Mouse (Mus musculus): Measurements from ENCODE around the gene Sbno1. TPM values are rescaled to one million over a fixed set of nuclear protein-coding genes. Genes with fewer than 3 reads are reported as not detected.

Gene Sbno1
- polyA plus RNA-seq, 1 experiment from 2014 or later: 36.2 TPM

DNA sequence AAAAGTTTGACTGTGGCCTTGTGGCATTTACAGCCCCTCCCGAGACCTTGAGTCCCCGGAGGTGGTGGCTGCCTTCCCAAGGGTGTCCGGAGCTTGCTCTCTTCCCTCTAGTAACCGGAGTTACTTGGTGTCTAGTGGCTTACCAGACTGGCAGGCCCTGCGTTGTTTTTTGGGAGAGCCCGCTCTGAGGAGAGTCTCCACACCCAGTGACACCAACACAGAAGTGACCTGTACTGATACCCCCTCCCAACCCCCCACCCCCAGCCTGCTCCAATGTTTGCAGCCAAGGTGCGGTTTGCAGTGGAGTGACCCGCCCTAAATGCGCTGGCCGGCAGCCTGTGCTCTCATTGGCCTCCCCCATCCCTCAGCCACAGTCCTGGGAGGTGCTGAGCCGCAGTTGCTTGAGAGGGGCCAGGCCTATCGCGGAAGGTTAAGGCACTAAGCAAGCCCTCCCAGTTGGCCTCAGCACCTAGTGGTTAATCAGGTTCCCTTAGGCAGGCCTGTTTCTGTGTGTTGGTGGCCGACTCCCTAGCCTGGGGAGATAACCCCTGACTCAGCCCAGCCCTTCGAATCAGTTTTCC, 20.6 kb upstream of the Sbno1 start:
- peaks cover 34% of the 10 kb centered on the region for H3K36me3 ChIP-seq (ENCODE audit: control insufficient read depth, insufficient read depth)
- H3K9ac ChIP-seq (ENCODE audit: low read depth, low read length): peak overlapping the region; percentile 88
- peak; percentile 68 for ATAC-seq (ENCODE audit: low read depth)
- peak overlapping the region; percentile 97 for H3K4me2 ChIP-seq (ENCODE audit: low read depth, low read length)
- peak overlapping the region; percentile 87 for H3K27ac ChIP-seq (ENCODE audit: low read length)
- H3K4me1 ChIP-seq (ENCODE audit: control insufficient read depth, low read depth, low read length): peaks cover 84% of the 10 kb centered on the region
- H3K9me3 ChIP-seq (replicated peaks; ENCODE audit: control insufficient read depth, low read length): no peaks in the 10 kb centered on the region
- peak overlapping the region; percentile 86 for H3K4me3 ChIP-seq (ENCODE audit: low read depth, low read length)
- no peaks in the 10 kb centered on the region for H3K27me3 ChIP-seq (ENCODE audit: control insufficient read depth, insufficient read depth, low read depth, low read length)
- WGBS (ENCODE audit: insufficient replicate concordance): under 1% methylated on average over 15 of the region's 15 CpGs

DNA sequence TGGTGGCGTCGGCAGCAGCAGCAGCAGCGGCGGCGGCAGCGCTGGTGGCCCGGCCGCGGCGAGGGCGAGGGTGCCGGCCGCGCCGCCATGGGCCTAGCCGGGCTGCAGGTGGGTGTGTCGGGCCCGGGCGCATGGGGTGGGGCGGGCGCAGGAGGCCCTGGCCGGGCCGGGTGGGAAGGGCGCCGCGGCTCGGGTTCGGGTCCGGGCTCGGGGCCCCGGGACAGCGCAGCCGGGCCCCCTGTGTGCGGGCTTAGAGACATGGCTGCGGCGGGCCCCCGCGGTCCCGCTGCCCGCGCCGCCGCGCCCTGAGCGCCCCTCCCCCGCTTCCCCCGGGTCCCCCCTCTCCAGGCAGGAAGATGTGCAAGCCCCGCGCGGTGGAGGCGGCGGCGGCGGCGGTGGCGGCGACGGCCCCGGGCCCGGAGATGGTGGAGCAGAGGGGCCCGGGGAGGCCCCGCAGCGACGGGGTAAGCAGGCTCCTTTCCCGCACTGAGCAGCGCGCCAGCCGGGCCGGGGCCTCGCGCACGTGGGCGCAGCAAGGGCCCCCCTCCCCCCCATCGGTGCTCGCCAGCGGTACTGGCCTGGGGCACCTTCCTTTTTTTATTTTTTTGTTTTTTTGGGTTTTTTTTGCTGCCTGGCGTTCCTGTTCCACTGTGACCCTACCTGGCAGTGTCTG, 20.0 kb upstream of the Sbno1 start:
- peak; percentile 70 for ATAC-seq (ENCODE audit: low read depth)
- WGBS (ENCODE audit: insufficient replicate concordance): under 1% methylated on average over 57 of the region's 77 CpGs
- Histone ChIP-seq H3K27me3 (ENCODE audit: control insufficient read depth, insufficient read depth, low read depth, low read length) (no peaks in the 10 kb centered on the region), H3K27ac (ENCODE audit: low read length) (peak overlapping the region; percentile 87), H3K9ac (ENCODE audit: low read depth, low read length) (peak overlapping the region; percentile 88), H3K9me3 (replicated peaks; ENCODE audit: control insufficient read depth, low read length) (no peaks in the 10 kb centered on the region), H3K36me3 (ENCODE audit: control insufficient read depth, insufficient read depth) (peaks cover 28% of the 10 kb centered on the region), H3K4me3 (ENCODE audit: low read depth, low read length) (peak overlapping the region; percentile 86), H3K4me1 (ENCODE audit: control insufficient read depth, low read depth, low read length) (peaks cover 79% of the 10 kb centered on the region), H3K4me2 (ENCODE audit: low read depth, low read length) (peak overlapping the region; percentile 97)

DNA sequence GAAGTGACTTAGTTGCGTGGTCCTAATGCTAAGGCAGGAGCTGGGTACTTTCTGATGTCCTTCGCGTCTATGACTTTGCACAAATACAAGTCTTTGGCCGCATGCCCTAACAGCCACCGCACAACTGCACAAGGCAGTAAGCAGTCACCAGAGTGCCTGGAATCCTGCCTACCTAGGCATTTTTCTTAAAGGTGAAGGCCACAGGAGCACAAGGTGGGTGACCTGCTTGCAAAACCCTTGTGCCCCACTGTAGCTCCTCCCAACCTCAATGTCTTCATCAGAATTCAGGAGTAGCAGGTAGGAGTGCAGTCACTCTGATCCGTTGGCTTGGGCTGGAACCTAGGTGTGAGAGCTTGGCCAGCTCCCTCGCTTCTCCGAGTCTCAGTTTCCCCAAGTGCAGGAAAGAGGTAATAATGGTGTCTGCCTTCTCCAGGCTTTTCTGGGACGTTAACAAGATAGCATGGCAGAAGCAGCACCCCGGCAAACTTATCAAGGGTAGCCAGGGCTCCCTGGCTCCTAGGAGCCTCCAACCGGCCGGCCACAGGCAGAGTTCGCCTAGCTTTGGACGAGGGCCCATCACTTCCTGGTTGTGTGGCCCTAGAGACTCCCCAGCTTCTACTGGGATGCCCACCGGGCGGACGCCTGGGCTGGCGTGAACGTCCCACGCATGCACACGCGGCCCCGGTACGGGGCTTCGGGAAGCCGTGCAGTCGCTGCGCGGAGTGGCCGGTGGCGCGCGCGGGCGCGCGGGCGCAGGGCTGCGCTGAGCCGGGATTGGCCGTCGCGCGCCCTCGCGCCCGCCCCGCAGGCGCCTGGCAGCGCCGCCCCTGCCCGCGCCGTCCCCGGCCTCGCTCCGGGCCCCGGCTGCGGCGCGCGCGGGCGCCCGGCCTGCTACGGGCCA, 19.1 kb upstream of the Sbno1 start:
- ATAC-seq (ENCODE audit: low read depth): peak; percentile 82
- peak overlapping the region; percentile 97 for H3K4me2 ChIP-seq (ENCODE audit: low read depth, low read length)
- H3K27ac ChIP-seq (ENCODE audit: low read length): peak overlapping the region; percentile 87
- peaks cover 20% of the 10 kb centered on the region for H3K36me3 ChIP-seq (ENCODE audit: control insufficient read depth, insufficient read depth)
- H3K4me3 ChIP-seq (ENCODE audit: low read depth, low read length): peak overlapping the region; percentile 86
- peak overlapping the region; percentile 88 for H3K9ac ChIP-seq (ENCODE audit: low read depth, low read length)
- H3K4me1 ChIP-seq (ENCODE audit: control insufficient read depth, low read depth, low read length): peaks cover 71% of the 10 kb centered on the region
- 2% methylated on average over 50 of the region's 66 CpGs for WGBS (ENCODE audit: insufficient replicate concordance)
- H3K27me3 ChIP-seq (ENCODE audit: control insufficient read depth, insufficient read depth, low read depth, low read length): no peaks in the 10 kb centered on the region
- no peaks in the 10 kb centered on the region for H3K9me3 ChIP-seq (replicated peaks; ENCODE audit: control insufficient read depth, low read length)

DNA sequence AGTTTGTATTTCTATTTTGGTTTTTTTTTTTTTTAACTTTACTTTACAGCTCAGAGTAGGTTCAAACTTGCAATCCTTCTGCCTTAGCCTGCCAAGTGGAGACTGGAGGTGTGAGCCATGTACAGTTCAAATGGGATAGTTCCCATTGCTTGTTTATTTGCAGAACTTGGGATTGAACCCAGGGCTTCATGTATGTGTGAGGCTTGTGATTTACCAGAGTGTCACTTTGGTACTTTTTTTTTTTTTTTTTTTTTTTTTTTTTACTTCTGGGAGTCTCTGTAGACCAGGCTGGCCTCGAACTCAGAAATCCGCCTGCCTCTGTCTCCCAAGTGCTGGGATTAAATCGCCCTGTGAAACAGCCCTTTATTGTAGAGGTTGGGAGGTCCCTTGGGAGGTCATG, 18.4 kb upstream of the Sbno1 start:
- H3K27me3 ChIP-seq (ENCODE audit: control insufficient read depth, insufficient read depth, low read depth, low read length): no peaks in the 10 kb centered on the region
- H3K36me3 ChIP-seq (ENCODE audit: control insufficient read depth, insufficient read depth): peaks cover 15% of the 10 kb centered on the region
- H3K4me1 ChIP-seq (ENCODE audit: control insufficient read depth, low read depth, low read length): peaks cover 65% of the 10 kb centered on the region
- peak overlapping the region; percentile 87 for H3K27ac ChIP-seq (ENCODE audit: low read length)
- no peaks in the 10 kb centered on the region for H3K9me3 ChIP-seq (replicated peaks; ENCODE audit: control insufficient read depth, low read length)
- peak overlapping the region; percentile 86 for H3K4me3 ChIP-seq (ENCODE audit: low read depth, low read length)
- peak overlapping the region; percentile 88; the same call in 1 of the 2 replicates for H3K9ac ChIP-seq (ENCODE audit: low read depth, low read length)
- H3K4me2 ChIP-seq (ENCODE audit: low read depth, low read length): peak overlapping the region; percentile 97
- no peak for ATAC-seq (ENCODE audit: low read depth)
- WGBS (ENCODE audit: insufficient replicate concordance): 67% methylated on average over 3 of the region's 3 CpGs

DNA sequence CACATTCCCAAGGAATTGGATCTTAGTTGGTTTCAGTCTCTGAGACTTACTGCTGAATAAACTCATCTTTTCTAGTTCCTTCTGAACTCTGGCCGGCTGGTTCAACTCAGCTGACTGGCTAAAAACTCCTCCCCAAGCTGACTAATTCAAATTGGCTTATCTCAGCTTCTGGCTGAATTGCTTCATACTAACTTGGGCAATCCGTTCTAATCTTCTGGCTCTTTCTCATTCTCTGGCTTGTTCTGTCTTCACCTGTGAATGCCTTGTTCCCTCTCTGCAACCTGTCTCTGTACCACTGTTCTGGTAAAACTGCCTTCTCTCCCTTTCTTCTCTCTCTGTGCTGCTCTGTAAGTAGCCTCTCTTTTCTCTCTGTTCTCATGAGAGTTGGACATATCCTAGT, 16.8 kb upstream of the Sbno1 start:
- Histone ChIP-seq H3K9ac (ENCODE audit: low read depth, low read length) (peak overlapping the region; percentile 43), H3K27me3 (ENCODE audit: control insufficient read depth, insufficient read depth, low read depth, low read length) (no peaks in the 10 kb centered on the region), H3K4me2 (ENCODE audit: low read depth, low read length) (peak overlapping the region; percentile 77), H3K9me3 (replicated peaks; ENCODE audit: control insufficient read depth, low read length) (no peaks in the 10 kb centered on the region), H3K4me1 (ENCODE audit: control insufficient read depth, low read depth, low read length) (peaks cover 62% of the 10 kb centered on the region), H3K27ac (ENCODE audit: low read length) (peak overlapping the region; percentile 86), H3K36me3 (ENCODE audit: control insufficient read depth, insufficient read depth) (peaks cover 6% of the 10 kb centered on the region), H3K4me3 (ENCODE audit: low read depth, low read length) (peak overlapping the region; percentile 50)
- WGBS (ENCODE audit: insufficient replicate concordance): 35% methylated on average over 2 of the region's 2 CpGs
- ATAC-seq (ENCODE audit: low read depth): no peak

DNA sequence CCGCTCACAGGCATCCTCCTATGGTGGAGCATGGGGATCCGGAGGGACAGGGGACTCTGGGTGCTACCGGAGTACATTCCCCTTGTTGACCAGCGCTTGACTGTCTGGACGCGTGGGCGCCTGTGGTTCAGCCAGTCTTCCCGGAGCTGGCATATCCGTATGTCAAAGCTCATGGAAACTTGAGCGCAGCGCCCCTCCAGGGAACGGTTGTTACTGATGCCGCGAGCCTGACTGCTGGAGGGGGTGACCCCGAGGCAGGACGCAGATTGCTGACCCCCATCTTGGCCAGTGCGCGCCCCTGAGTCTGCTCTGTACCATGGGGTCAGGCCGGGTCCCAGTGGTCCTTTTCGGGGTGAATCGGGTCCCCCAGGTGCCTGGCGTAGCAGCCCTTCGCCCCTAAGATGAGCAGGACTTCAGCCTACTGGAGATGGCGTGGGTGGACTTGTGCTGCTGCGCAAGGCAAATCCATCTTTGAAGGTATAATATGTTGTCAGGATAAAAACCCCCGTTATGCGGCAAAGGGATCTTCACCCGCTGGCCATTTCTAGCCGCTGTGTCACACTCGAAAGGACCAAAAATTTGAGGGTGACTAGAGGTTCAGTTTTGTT, 14.4 kb upstream of the Sbno1 start:
- H3K9me3 ChIP-seq (replicated peaks; ENCODE audit: control insufficient read depth, low read length): no peaks in the 10 kb centered on the region
- no peaks in the 10 kb centered on the region for H3K27me3 ChIP-seq (ENCODE audit: control insufficient read depth, insufficient read depth, low read depth, low read length)
- peak overlapping the region; percentile 95 for H3K27ac ChIP-seq (ENCODE audit: low read length)
- H3K4me1 ChIP-seq (ENCODE audit: control insufficient read depth, low read depth, low read length): peaks cover 46% of the 10 kb centered on the region
- H3K9ac ChIP-seq (ENCODE audit: low read depth, low read length): peak overlapping the region; percentile 87
- H3K36me3 ChIP-seq (ENCODE audit: control insufficient read depth, insufficient read depth): no peaks in the 10 kb centered on the region
- ATAC-seq (ENCODE audit: low read depth): peak; percentile 12; the same call in 1 of the 2 replicates
- under 1% methylated on average over 30 of the region's 30 CpGs for WGBS (ENCODE audit: insufficient replicate concordance)
- peak overlapping the region; percentile 77 for H3K4me2 ChIP-seq (ENCODE audit: low read depth, low read length)
- H3K4me3 ChIP-seq (ENCODE audit: low read depth, low read length): peak overlapping the region; percentile 97

DNA sequence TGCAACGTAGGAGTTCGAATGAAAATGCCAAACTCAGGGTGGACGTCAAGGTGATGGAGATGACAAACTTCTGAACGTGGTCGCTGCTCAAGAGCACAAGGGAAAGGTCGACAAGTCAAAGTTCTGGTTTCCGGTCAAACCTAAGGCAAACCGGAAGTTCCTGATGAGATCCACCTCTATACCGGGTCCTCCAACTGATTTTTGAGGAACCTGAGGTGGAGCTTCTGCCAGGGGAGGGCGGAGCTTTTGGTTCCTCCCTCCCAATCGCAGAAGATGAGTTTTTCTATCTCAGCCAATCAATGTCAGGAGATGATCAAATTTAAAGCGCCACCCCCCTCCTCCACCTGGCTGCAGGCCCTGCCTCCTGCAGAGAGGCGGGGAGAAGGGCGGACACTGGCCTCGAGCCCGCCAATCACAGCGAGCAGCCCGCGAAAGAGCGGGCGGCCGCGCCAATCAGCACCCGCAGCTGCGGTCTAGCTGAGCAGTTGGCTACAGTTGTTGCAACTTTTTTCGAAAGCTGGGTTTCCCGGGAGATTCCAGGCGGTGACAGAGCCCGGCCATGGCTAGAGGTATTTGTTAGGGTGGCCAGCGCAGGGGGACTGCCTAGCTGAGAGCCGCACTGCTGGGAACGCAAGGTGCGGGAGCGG, 13.8 kb upstream of the Sbno1 start, which contains the start of gene Kmt5a:
Gene Kmt5a, plus strand, starts transcription at position 484 of the 647 bp plus-strand sequence.
- Histone ChIP-seq H3K4me3 (ENCODE audit: low read depth, low read length) (peak within 1 kb of the TSS; percentile 97), H3K9ac (ENCODE audit: low read depth, low read length) (peak within 1 kb of the TSS; percentile 87), H3K27me3 (ENCODE audit: control insufficient read depth, insufficient read depth, low read depth, low read length) (no peaks in the 10 kb centered on the region), H3K4me2 (ENCODE audit: low read depth, low read length) (peak within 1 kb of the TSS; percentile 77), H3K36me3 (ENCODE audit: control insufficient read depth, insufficient read depth) (no peaks in the 10 kb centered on the region), H3K27ac (ENCODE audit: low read length) (peak within 1 kb of the TSS; percentile 95), H3K4me1 (ENCODE audit: control insufficient read depth, low read depth, low read length) (peaks cover 41% of the 10 kb centered on the region), H3K9me3 (replicated peaks; ENCODE audit: control insufficient read depth, low read length) (no peaks in the 10 kb centered on the region)
- ATAC-seq (ENCODE audit: low read depth): peak; percentile 97
- 0% methylated on average over 34 of the region's 34 CpGs for WGBS (ENCODE audit: insufficient replicate concordance)

DNA sequence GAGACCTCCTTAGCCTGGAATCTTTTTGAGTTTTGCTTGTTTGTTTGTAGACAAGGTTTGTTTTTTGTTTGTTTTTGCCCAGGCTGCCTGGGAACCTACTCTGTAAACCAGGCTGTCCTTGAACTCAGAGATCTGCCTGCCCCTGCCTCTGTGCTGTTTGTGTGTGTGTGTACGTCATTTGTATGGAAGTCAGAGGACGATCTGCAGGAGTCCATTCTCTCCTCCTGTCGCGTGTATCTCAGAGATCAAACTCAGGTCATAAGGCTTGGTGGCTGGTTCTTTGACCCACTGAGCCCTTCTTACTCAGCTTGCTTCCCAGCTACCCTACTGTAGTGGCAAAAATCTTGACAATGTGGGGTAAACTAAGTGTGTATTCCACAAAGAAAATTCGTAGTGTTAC, 12.9 kb upstream of the Sbno1 start:
- no peak for ATAC-seq (ENCODE audit: low read depth)
- Histone ChIP-seq H3K9me3 (replicated peaks; ENCODE audit: control insufficient read depth, low read length) (no peaks in the 10 kb centered on the region), H3K36me3 (ENCODE audit: control insufficient read depth, insufficient read depth) (no peaks in the 10 kb centered on the region), H3K27me3 (ENCODE audit: control insufficient read depth, insufficient read depth, low read depth, low read length) (no peaks in the 10 kb centered on the region), H3K4me3 (ENCODE audit: low read depth, low read length) (peak overlapping the region; percentile 97), H3K4me2 (ENCODE audit: low read depth, low read length) (peak overlapping the region; percentile 77), H3K27ac (ENCODE audit: low read length) (peak overlapping the region; percentile 55), H3K9ac (ENCODE audit: low read depth, low read length) (peak overlapping the region; percentile 29; the same call in 1 of the 2 replicates), H3K4me1 (ENCODE audit: control insufficient read depth, low read depth, low read length) (peaks cover 32% of the 10 kb centered on the region)
- 55% methylated on average over 5 of the region's 5 CpGs for WGBS (ENCODE audit: insufficient replicate concordance)

Measured in liver, embryonic 16.5 days (tissue).